Mouse (Mus musculus) liver, embryonic 16.5 days (tissue): ENCODE data around the gene Acan. TPM values are rescaled to one million over a fixed set of nuclear protein-coding genes. Genes with fewer than 3 reads are reported as not detected.

Source experiments
- ATAC-seq: fragments of 200-750 bp; cut with Nextera tagmentation; 2 replicates; pipeline ENCODE4 v1.8.0; 2017; ENCODE audit warnings: low read depth, mild to moderate bottlenecking, moderate number of reproducible peaks, moderate library complexity
- H3K27ac ChIP-seq: fragments of 300-500 bp; sonication (generic); 2 replicates; pipeline ENCODE4 v1.5.1; 2014; ENCODE audit warnings: mild to moderate bottlenecking, low read length
- H3K27me3 ChIP-seq: fragments of 300-500 bp; sonication (generic); 2 replicates; pipeline ENCODE4 v1.6.1; 2014; ENCODE audit warnings: low read depth, low read length, mixed read lengths; ENCODE audit not compliant: control insufficient read depth, insufficient read depth
- H3K36me3 ChIP-seq: fragments of 300-500 bp; sonication (generic); 2 replicates; pipeline ENCODE4 v1.6.1; 2014; ENCODE audit warnings: mild to moderate bottlenecking; ENCODE audit not compliant: control insufficient read depth, insufficient read depth
- H3K4me1 ChIP-seq: fragments of 300-500 bp; sonication (generic); 2 replicates; pipeline ENCODE4 v1.6.1; 2014; ENCODE audit warnings: low read depth, low read length, mixed read lengths; ENCODE audit not compliant: control insufficient read depth
- H3K4me2 ChIP-seq: fragments of 300-500 bp; sonication (generic); 2 replicates; pipeline ENCODE4 v1.6.1; 2014; ENCODE audit warnings: low read depth, low read length, mixed read lengths
- H3K4me3 ChIP-seq: fragments of 300-500 bp; sonication (generic); 2 replicates; pipeline ENCODE4 v1.5.1; 2014; ENCODE audit warnings: low read depth, mild to moderate bottlenecking, low read length
- H3K9ac ChIP-seq: fragments of 300-500 bp; sonication (generic); 2 replicates; pipeline ENCODE4 v1.6.1; 2014; ENCODE audit warnings: low read depth, low read length
- H3K9me3 ChIP-seq: fragments of 300-500 bp; sonication (generic); replicated peaks from 2 replicates; pipeline ENCODE4 v1.6.1; 2016; ENCODE audit warnings: low read length; ENCODE audit not compliant: control insufficient read depth
- WGBS: fragments of 180-500 bp; shearing (Covaris S2); extraction: QIAGEN DNeasy Blood & Tissue Kit; methylation state at CpG from one replicate; pipeline ENCODE4 v1.1.7; 2014; ENCODE audit not compliant: insufficient replicate concordance; 5-methylcytosine and 5-hydroxymethylcytosine counted together
- polyA plus RNA-seq: library from polyadenylated mRNA; unstranded; fragments of >200 nt; fragmentation: Nextera tagmentation; extraction: Ambion mirVana; gene quantifications from 2 replicates; pipeline ENCODE4 v1.2.1, GENCODE M21; 2015

The Acan gene
- polyA plus RNA-seq, 1 experiment from 2014 or later: 0.04 TPM

- Histone ChIP-seq H3K27me3 (no peaks in the 10 kb centered on the region), H3K4me3 (peak within 1 kb of the TSS; percentile 66), H3K9me3 (no peaks in the 10 kb centered on the region), H3K27ac (peak within 1 kb of the TSS; percentile 50), H3K4me2 (peak within 1 kb of the TSS; percentile 74), H3K4me1 (peaks cover 4% of the 10 kb centered on the region), H3K9ac (peak within 1 kb of the TSS; percentile 62), H3K36me3 (no peaks in the 10 kb centered on the region)
- WGBS: 0% methylated on average over 39 of the region's 39 CpGs
- peak; percentile 90 for ATAC-seq
Measured at GRCm38 (mm10) chr7:79148711-79149266, 95.5 kb downstream of the Acan start, which contains the start of gene Mfge8. Gene Mfge8 (minus strand): TSS chr7:79149060.

DNA sequence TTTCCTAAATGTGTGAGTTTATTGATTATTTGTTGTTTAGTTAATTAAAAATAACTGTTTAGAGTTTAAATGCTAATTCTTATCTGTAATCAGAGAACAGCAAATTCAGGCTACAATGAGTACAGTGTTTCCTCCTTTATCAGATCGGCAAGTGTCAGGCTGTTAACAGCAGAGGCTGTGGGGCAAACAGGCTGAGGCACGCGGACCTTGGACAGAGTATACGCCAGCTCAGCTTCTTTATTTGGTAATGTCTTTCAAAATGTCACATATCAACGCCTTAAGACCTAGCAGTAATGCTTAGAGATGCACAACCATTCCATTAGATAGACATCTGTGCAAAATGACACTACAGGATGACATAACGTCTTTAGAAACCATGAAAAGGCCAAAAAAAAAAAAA, 96.2 kb downstream of the Acan start:
- Histone ChIP-seq H3K27me3 (no peaks in the 10 kb centered on the region), H3K4me3 (no peak overlapping the region), H3K36me3 (no peaks in the 10 kb centered on the region), H3K4me2 (no peak overlapping the region; the same call in 1 of the 2 replicates), H3K27ac (no peak overlapping the region), H3K4me1 (peaks cover 4% of the 10 kb centered on the region), H3K9ac (no peak overlapping the region), H3K9me3 (no peaks in the 10 kb centered on the region)
- ATAC-seq: 0 out of 2 replicates have a peak, but pooled peaks have one; percentile 17
- 20% methylated on average over 6 of the region's 6 CpGs for WGBS

DNA sequence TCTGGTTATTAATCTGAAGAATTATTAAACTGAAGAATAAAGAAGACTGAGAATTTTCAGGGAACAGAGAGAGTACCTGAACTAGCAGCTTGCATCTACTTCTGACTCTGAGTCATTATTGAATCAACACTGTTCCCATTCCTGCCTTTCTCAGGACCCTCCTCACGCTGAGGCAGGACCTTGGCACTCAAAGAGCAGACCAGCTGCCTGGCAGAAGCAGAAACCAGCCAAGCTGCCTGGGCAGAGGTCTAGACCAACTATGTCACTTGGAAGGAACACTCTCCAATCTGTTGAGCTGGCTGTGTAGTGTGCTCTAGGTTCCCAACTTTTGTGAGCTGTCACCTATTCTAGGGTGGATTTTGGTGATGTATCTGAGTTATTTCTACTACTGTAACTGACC, 106.1 kb downstream of the Acan start:
- no peak for ATAC-seq
- no peaks in the 10 kb centered on the region for H3K27me3 ChIP-seq
- no peak overlapping the region for H3K4me2 ChIP-seq
- no peaks in the 10 kb centered on the region for H3K9me3 ChIP-seq
- H3K9ac ChIP-seq: no peak overlapping the region
- H3K4me1 ChIP-seq: no peaks in the 10 kb centered on the region
- WGBS: 43% methylated on average over 1 of the region's 1 CpGs
- H3K36me3 ChIP-seq: no peaks in the 10 kb centered on the region
- no peak overlapping the region for H3K27ac ChIP-seq
- no peak overlapping the region for H3K4me3 ChIP-seq

Other genes starting within 250 kb of the Acan start
- 5.8 and 6.6 TPM in 2 replicates for gene Det1, start 206.2 kb upstream of the Acan start, polyA plus RNA-seq
- gene Aen, start 157.6 kb upstream of the Acan start, polyA plus RNA-seq: 13.6 and 13.8 TPM in 2 replicates
- gene Isg20, start 140.1 kb upstream of the Acan start, polyA plus RNA-seq: 129 and 138 TPM in 2 replicates
- gene Hapln3, start 77.5 kb downstream of the Acan start, polyA plus RNA-seq: 0.09 and 0.12 TPM in 2 replicates
- 93.2 and 102 TPM in 2 replicates for gene Mfge8, start 95.6 kb downstream of the Acan start, polyA plus RNA-seq
- gene Abhd2, start 219.7 kb downstream of the Acan start, polyA plus RNA-seq: 13.1 and 14.4 TPM in 2 replicates